8 mouse cellular contexts compared by ENCODE assay signal in the genomic region with DNA sequence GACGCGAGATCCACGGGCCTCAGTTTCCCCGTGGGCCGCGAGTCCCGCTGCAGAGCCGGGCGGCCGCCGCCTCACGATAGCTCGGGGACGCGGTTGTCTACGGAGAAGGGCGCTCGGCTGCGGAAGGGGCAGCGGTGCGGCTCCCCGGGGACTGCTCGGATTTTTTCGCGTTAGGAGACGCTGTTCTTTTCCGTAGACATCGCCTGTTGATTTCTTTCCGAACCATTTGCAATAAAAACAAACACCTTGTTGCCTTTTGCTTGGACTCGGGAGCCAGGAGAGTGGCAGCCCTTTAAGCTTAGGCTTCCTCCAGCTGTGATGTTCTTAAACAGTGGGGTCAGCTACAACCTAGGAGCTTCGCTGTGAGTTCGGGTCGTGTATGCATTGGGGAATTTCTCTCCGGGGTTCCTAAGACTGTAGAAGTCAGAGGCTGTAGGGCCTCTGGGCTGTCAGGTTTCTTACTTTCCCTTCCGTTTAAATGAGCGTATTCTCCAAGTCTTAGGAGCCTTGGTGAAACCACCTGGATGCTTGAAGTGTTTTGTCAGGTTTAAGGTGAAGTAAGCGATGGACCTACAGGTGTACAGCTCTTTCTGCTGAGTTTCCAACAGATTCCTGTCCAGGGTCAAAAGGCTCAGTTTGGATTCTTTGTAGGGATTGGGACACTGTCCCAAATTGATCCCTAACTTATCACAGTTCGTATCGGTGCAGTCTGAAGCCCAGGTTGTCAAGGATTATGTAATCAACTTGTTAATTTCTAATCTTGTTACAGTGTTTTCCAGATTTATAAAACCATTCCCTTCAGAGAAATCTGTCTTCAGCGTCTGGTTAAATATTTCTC. TPM values are rescaled to one million over a fixed set of nuclear protein-coding genes. Genes with fewer than 3 reads are reported as not detected.
DNase-seq lines count a peak whose midpoint lies in the region; ATAC-seq and TF ChIP-seq lines count a peak whose summit lies in the region.

No protein-coding gene starts in this region.

- TF ChIP-seq CTCF in lung, adult 2 months (IDR thresholded peaks at IDR 0.05; ENCODE audit: insufficient read depth, low read length) = no peak
- TF ChIP-seq CTCF in bone marrow, adult 2 months (IDR thresholded peaks at IDR 0.05; ENCODE audit: control insufficient read depth, insufficient read depth, low read length) = no peak

- no peaks in the 10 kb centered on the region for H3K27me3 ChIP-seq in forebrain, embryonic 12.5 days
- no peaks in the 10 kb centered on the region for H3K27me3 ChIP-seq in liver, embryonic 13.5 days

- DNase-seq in lung, adult 2 months = peak; percentile 63
- no peak for DNase-seq in lung, adult 18-20 months
- peak; percentile 60 for DNase-seq in induced T-regulatory cell, adult 2 months (ENCODE audit: low read depth)
- peak; percentile 18 for DNase-seq in liver, embryonic 13.5 days
- peak; percentile 42 for DNase-seq in retina, embryonic 14.5 days (ENCODE audit: low spot score)
- DNase-seq in ovary, adult 18-20 months (ENCODE audit: low spot score) = no peak

- H3K9me3 ChIP-seq in forebrain, embryonic 12.5 days = no peaks in the 10 kb centered on the region
- no peaks in the 10 kb centered on the region for H3K9me3 ChIP-seq in liver, embryonic 13.5 days (replicated peaks)

- H3K27ac ChIP-seq in bone marrow, adult 2 months (ENCODE audit: control insufficient read depth, insufficient read depth, low read depth, low read length, poor library complexity) = peak overlapping the region; percentile 99
- peak overlapping the region; percentile 94 for H3K27ac ChIP-seq in forebrain, embryonic 12.5 days
- peak overlapping the region; percentile 89 for H3K27ac ChIP-seq in liver, embryonic 13.5 days

- peak overlapping the region; percentile 96 for H3K9ac ChIP-seq in forebrain, embryonic 12.5 days
- peak overlapping the region; percentile 94 for H3K9ac ChIP-seq in liver, embryonic 13.5 days

- H3K4me3 ChIP-seq in lung, adult 2 months (replicated peaks; ENCODE audit: extremely low read depth, low read depth, low read length) = peak overlapping the region; percentile 99
- H3K4me3 ChIP-seq in bone marrow, adult 2 months (replicated peaks; ENCODE audit: control insufficient read depth, low read depth, low read length) = peak overlapping the region; percentile 81
- H3K4me3 ChIP-seq in forebrain, embryonic 12.5 days (replicated peaks) = peak overlapping the region; percentile 89
- peak overlapping the region; percentile 87 for H3K4me3 ChIP-seq in liver, embryonic 13.5 days (replicated peaks)

- TF ChIP-seq POLR2A in lung, adult 2 months (IDR thresholded peaks at IDR 0.05; ENCODE audit: borderline replicate concordance, extremely low read depth, low read depth, low read length) = 0 out of 2 replicates have a peak, but pooled peaks have one; percentile 18
- TF ChIP-seq POLR2A in bone marrow, adult 2 months (IDR thresholded peaks at IDR 0.05; ENCODE audit: borderline replicate concordance, control insufficient read depth, low read depth, low read length) = no peak

- peaks cover 37% of the 10 kb centered on the region for H3K4me1 ChIP-seq in lung, adult 2 months (ENCODE audit: control insufficient read depth, insufficient read depth, low read length)
- peaks cover 1% of the 10 kb centered on the region; the same call in 1 of the 2 replicates for H3K4me1 ChIP-seq in bone marrow, adult 2 months (ENCODE audit: control insufficient read depth, insufficient read depth, low read length)
- peaks cover 9% of the 10 kb centered on the region for H3K4me1 ChIP-seq in forebrain, embryonic 12.5 days
- H3K4me1 ChIP-seq in liver, embryonic 13.5 days (replicated peaks) = peaks cover 54% of the 10 kb centered on the region

- 1% methylated on average over 40 of the region's 40 CpGs for WGBS in lung, adult 2 months
- whole genome bisulfite sequencing in bone marrow, adult 2 months = 8% methylated on average over 40 of the region's 40 CpGs
- WGBS in forebrain, embryonic 12.5 days = 5% methylated on average over 40 of the region's 40 CpGs
- WGBS in liver, embryonic 13.5 days (ENCODE audit: insufficient replicate concordance) = 5% methylated on average over 40 of the region's 40 CpGs

- ATAC-seq in forebrain, embryonic 12.5 days (ENCODE audit: low FRiP score) = no peak; the same call in 1 of the 2 replicates
- no peak; the same call in 1 of the 2 replicates for ATAC-seq in liver, embryonic 13.5 days (ENCODE audit: low read depth)

- H3K4me2 ChIP-seq in forebrain, embryonic 12.5 days = peak overlapping the region; percentile 90
- H3K4me2 ChIP-seq in liver, embryonic 13.5 days = peak overlapping the region; percentile 89

- H3K36me3 ChIP-seq in forebrain, embryonic 12.5 days (replicated peaks) = no peaks in the 10 kb centered on the region; the same call in 1 of the 2 replicates
- no peaks in the 10 kb centered on the region for H3K36me3 ChIP-seq in liver, embryonic 13.5 days

RNA-seq across cellular contexts. Expression of gene Snrk, which starts 0.8 kb away (rescaled TPM):
- polyA plus RNA-seq in lung, adult 2 months (2012; rRNA removed) = 107 and 129 TPM in 2 replicates
- 19.1 and 36.8 TPM in 2 replicates for polyA plus RNA-seq in bone marrow, adult 2 months (2011; ENCODE audit: insufficient read depth, insufficient read length, low replicate concordance, missing spikeins)
- 51.1 and 60.4 TPM in 2 replicates for polyA plus RNA-seq in forebrain, embryonic 12.5 days (2016; fragmentation: Nextera tagmentation; extraction: Ambion mirVana)
- polyA plus RNA-seq in liver, embryonic 13.5 days (2015; fragmentation: Nextera tagmentation; extraction: Ambion mirVana) = 14.6 and 21.8 TPM in 2 replicates

Comparison
In these comparisons a context has a peak if more than half of its experiments do, and no peak if none do; other contexts are left out.
1. DNase-seq: peak in lung, adult 2 months (single experiment), induced T-regulatory cell, adult 2 months (single experiment), liver, embryonic 13.5 days (single experiment) and retina, embryonic 14.5 days (single experiment); none in lung, adult 18-20 months (0 of 2) and ovary, adult 18-20 months (single experiment).
2. Peak in every context shown above with its lines, with median percentiles within 50 percentile points of each other: H3K4me3 ChIP-seq and H3K27ac ChIP-seq.